Mouse (Mus musculus) embryonic facial prominence, embryonic 11.5 days (tissue): ENCODE measurements around the gene Doc2g. TPM values are rescaled to one million over a fixed set of nuclear protein-coding genes. Genes with fewer than 3 reads are reported as not detected.
"Not testable (repeated sequence)": the region's sequence is repeated elsewhere in the genome, so short reads cannot be mapped to it uniquely, and the experiment has no call there.

Experiments
- ATAC-seq: fragments of 200-750 bp; cut with Nextera tagmentation; replicated peaks from 2 replicates; pipeline ENCODE4 v1.8.0; 2017; ENCODE audit warnings: low read depth; ENCODE audit not compliant: insufficient number of reproducible peaks, low FRiP score, low TSS enrichment
- DNase-seq: peaks from one replicate; pipeline ENCODE4 v3.0.0-alpha.2; 2015; ENCODE audit warnings: low spot score
- H3K27ac ChIP-seq: fragments of 300-500 bp; sonication (generic); replicated peaks from 2 replicates; pipeline ENCODE4 v1.5.1; 2014; ENCODE audit warnings: mild to moderate bottlenecking, low read depth, low read length, control low read depth
- H3K27me3 ChIP-seq: fragments of 300-500 bp; sonication (generic); 2 replicates; pipeline ENCODE4 v1.6.1; 2014; ENCODE audit warnings: mild to moderate bottlenecking, low read length, moderate library complexity, mixed read lengths; ENCODE audit not compliant: control insufficient read depth, insufficient read depth
- H3K36me3 ChIP-seq: fragments of 300-500 bp; sonication (generic); replicated peaks from 2 replicates; pipeline ENCODE4 v1.6.1; 2014; ENCODE audit warnings: low read depth, mild to moderate bottlenecking, low read length, moderate library complexity, mixed read lengths; ENCODE audit not compliant: control insufficient read depth, insufficient read depth
- H3K4me1 ChIP-seq: fragments of 300-500 bp; sonication (generic); 2 replicates; pipeline ENCODE4 v1.6.1; 2014; ENCODE audit warnings: low read length, mixed read lengths; ENCODE audit not compliant: control insufficient read depth, insufficient read depth
- H3K4me2 ChIP-seq: fragments of 300-500 bp; sonication (generic); 2 replicates; pipeline ENCODE4 v1.6.1; 2014; ENCODE audit warnings: low read depth, mild to moderate bottlenecking, control low read depth, low read length, moderate library complexity
- H3K4me3 ChIP-seq: fragments of 300-500 bp; sonication (generic); 2 replicates; pipeline ENCODE4 v1.5.1; 2014; ENCODE audit warnings: low read depth, low read length, control low read depth
- H3K9ac ChIP-seq: fragments of 300-500 bp; sonication (generic); replicated peaks from 2 replicates; pipeline ENCODE4 v1.6.1; 2014; ENCODE audit warnings: mild to moderate bottlenecking, control low read depth, low read length
- H3K9me3 ChIP-seq: fragments of 300-500 bp; sonication (generic); replicated peaks from 2 replicates; pipeline ENCODE4 v1.6.1; 2016; ENCODE audit warnings: mild to moderate bottlenecking, low read length, inconsistent platforms, mixed read lengths; ENCODE audit not compliant: control insufficient read depth
- WGBS: fragments of 180-500 bp; shearing (Covaris S2); extraction: QIAGEN DNeasy Blood & Tissue Kit; methylation state at CpG from one replicate; pipeline ENCODE4 v1.1.7; 2014; 5-methylcytosine and 5-hydroxymethylcytosine counted together
- polyA plus RNA-seq: library from polyadenylated mRNA; unstranded; fragments of >200 nt; fragmentation: Nextera tagmentation; extraction: Ambion mirVana; gene quantifications from 2 replicates; pipeline ENCODE4 v1.2.1, GENCODE M21; 2014

The Doc2g gene
- polyA plus RNA-seq, 1 experiment from 2014 or later = 2.2 TPM

DNA sequence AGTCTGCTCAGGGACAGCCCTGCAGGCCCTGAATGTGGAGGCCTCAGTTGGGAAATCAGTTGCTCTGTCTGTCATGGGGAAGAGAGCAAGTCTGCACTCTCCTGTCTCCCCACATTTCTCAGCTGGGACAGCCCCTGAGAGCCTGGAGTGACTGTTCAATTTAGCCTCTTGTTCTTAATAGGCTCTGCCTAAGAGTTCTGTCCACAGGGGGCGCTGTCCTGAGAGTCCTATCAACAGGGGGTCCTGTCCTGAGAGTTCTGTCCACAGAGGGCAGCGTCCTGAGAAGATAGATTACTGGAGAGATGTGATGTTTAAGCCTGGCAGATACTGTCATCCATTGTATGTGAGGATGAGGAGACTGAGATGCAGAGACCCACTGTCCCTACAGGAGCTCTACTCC is 40.6 kb upstream of the Doc2g start:
- Histone ChIP-seq H3K27me3 (no peaks in the 10 kb centered on the region), H3K9me3 (no peaks in the 10 kb centered on the region), H3K4me1 (no peaks in the 10 kb centered on the region), H3K36me3 (no peaks in the 10 kb centered on the region), H3K27ac (no peak overlapping the region), H3K9ac (no peak overlapping the region), H3K4me3 (no peak overlapping the region), H3K4me2 (no peak overlapping the region)
- WGBS = 18% methylated on average over 2 of the region's 2 CpGs
- DNase-seq (peak; percentile 29), ATAC-seq (no peak)

GRCm38 (mm10) chr19:3964030-3964429 is 39.1 kb upstream of the Doc2g start:
- Histone ChIP-seq H3K9ac (no peak overlapping the region), H3K36me3 (no peaks in the 10 kb centered on the region), H3K27me3 (no peaks in the 10 kb centered on the region), H3K9me3 (no peaks in the 10 kb centered on the region), H3K4me1 (no peaks in the 10 kb centered on the region), H3K27ac (no peak overlapping the region), H3K4me3 (no peak overlapping the region), H3K4me2 (no peak overlapping the region)
- ATAC-seq = no peak
- 69% methylated on average over 4 of the region's 4 CpGs for WGBS
- no peak for DNase-seq

DNA sequence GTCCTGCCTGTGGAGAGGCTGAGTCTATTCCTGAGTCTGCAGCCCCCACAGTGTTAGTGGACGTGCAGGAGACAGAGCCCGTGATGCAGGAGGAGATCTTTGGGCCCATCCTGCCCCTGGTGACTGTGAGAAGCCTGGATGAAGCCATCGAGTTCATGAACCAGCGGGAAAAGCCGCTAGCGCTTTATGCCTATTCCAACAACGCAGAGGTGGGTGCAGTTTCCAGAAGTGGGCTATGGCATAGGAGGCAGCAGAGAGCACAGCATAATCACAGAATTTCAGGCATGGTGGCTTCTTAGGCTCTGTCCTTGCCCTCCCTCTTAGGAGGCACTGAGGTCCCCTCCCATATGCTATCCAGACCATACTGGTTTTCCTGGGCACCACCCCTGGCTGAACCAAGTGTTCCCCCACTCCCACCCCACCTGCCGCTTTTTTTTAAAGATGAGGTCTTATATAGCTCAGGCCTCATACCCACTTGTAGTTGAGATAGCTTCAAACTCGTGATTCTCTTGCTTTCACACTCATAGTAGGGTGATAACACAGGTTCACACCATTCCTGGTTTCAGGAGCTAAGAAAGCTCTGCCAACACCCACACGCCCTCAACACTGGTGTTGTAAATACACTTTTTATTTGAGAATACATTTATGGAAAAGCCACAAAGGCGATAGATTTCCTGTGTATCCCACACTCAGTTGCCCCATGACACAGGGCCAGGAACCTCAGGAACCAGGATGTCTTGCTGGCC is 36.6 kb upstream of the Doc2g start:
- Histone ChIP-seq H3K4me1 (no peaks in the 10 kb centered on the region), H3K36me3 (no peaks in the 10 kb centered on the region), H3K4me2 (no peak overlapping the region), H3K9me3 (no peaks in the 10 kb centered on the region), H3K9ac (no peak overlapping the region), H3K27me3 (no peaks in the 10 kb centered on the region), H3K27ac (no peak overlapping the region), H3K4me3 (no peak overlapping the region)
- ATAC-seq = no peak
- 77% methylated on average over 11 of the region's 11 CpGs for WGBS
- DNase-seq = peak; percentile 21

DNA sequence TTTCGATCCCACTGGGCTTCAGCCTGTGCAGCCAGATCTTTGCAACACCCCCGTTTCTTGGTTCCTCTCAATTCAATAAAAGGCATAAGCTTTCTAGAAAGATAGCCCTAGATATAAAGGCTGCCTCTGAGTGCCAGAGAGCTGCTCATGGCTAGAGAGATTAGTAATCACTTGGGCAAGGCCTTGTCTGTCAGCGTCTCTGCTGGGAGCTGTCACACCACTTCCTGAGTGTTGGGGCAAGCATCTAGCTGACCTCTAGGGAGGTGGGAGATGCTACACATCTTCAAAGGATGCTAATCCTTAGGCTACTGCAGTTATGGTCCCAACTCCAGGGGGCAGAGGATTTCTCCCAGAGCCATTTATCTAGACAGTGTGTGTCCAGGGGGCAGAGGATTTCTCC is 35.9 kb upstream of the Doc2g start:
- no peak overlapping the region for H3K27ac ChIP-seq
- ATAC-seq (no peak), DNase-seq (no peak)
- no peaks in the 10 kb centered on the region for H3K36me3 ChIP-seq
- H3K27me3 ChIP-seq = no peaks in the 10 kb centered on the region
- no peaks in the 10 kb centered on the region for H3K4me1 ChIP-seq
- H3K9ac ChIP-seq = no peak overlapping the region
- H3K4me3 ChIP-seq = no peak overlapping the region
- H3K9me3 ChIP-seq = no peaks in the 10 kb centered on the region
- no peak overlapping the region for H3K4me2 ChIP-seq
- 65% methylated on average over 3 of the region's 3 CpGs for WGBS

DNA sequence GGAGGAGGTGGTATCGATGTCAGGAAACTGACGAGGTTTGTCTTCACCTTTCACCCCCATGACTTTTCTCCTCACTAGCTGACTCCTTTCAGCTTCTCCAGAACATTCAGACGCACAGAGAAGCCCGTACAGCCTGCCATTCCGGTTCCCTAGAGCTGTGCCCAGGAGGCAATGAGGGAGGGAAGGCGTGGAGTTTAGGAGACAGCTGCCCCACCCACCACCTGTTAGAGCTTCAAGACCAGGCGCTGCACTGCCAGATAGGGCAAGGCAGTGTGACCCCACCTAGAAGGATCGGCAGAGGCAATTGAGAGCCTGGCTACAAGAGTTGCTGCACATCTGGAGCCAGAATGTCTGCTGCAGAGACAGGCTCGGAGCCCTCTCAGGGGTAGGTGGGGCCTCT is 30.9 kb upstream of the Doc2g start, which contains the start of gene Aldh3b2:
Aldh3b2 (plus strand) TSS at position 100 of the 400 bp plus-strand sequence.
- no peak for ATAC-seq
- no peak within 1 kb of the TSS for H3K4me2 ChIP-seq
- DNase-seq = peak; percentile 47
- H3K4me1 ChIP-seq = no peaks in the 10 kb centered on the region
- peak within 1 kb of the TSS; percentile 20; the same call in 1 of the 2 replicates for H3K27ac ChIP-seq
- no peak within 1 kb of the TSS for H3K4me3 ChIP-seq
- 33% methylated on average over 9 of the region's 9 CpGs for WGBS
- H3K9me3 ChIP-seq = no peaks in the 10 kb centered on the region
- no peaks in the 10 kb centered on the region for H3K27me3 ChIP-seq
- no peak within 1 kb of the TSS for H3K9ac ChIP-seq
- H3K36me3 ChIP-seq = no peaks in the 10 kb centered on the region

DNA sequence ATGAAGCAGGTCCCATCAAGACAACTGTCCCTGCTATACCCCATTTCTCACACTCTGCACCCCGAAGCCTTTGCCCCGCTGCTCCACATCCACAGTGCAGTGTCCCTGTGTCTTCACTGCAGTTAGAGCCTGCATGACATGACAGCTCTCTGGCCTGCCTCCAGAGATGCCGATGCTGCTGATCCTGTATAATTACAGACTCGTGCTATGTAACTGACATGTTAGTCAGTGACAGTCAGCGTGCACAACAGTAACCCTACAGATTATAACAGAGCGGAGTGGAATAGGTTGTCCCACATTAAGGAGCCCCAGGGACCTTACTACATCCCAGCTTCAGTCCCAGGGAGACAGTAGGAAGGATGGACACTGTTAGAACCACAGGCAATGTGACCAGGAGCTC is 28.5 kb upstream of the Doc2g start:
- not testable (repeated sequence) for H3K9ac ChIP-seq, H3K4me2 ChIP-seq, H3K27me3 ChIP-seq, DNase-seq, H3K4me3 ChIP-seq, H3K27ac ChIP-seq, ATAC-seq, H3K9me3 ChIP-seq, H3K36me3 ChIP-seq, H3K4me1 ChIP-seq
- WGBS = 82% methylated on average over 6 of the region's 6 CpGs

- H3K9ac ChIP-seq = no peak overlapping the region
- no peaks in the 10 kb centered on the region for H3K36me3 ChIP-seq
- H3K4me2 ChIP-seq = no peak overlapping the region
- ATAC-seq (no peak), DNase-seq (no peak)
- no peak overlapping the region for H3K4me3 ChIP-seq
- no peaks in the 10 kb centered on the region for H3K4me1 ChIP-seq
- WGBS = 79% methylated on average over 2 of the region's 2 CpGs
- no peaks in the 10 kb centered on the region for H3K9me3 ChIP-seq
- no peak overlapping the region for H3K27ac ChIP-seq
- H3K27me3 ChIP-seq = no peaks in the 10 kb centered on the region
These were observed 27.2 kb upstream of the Doc2g start for GRCm38 (mm10) chr19:3975866-3976265.

DNA sequence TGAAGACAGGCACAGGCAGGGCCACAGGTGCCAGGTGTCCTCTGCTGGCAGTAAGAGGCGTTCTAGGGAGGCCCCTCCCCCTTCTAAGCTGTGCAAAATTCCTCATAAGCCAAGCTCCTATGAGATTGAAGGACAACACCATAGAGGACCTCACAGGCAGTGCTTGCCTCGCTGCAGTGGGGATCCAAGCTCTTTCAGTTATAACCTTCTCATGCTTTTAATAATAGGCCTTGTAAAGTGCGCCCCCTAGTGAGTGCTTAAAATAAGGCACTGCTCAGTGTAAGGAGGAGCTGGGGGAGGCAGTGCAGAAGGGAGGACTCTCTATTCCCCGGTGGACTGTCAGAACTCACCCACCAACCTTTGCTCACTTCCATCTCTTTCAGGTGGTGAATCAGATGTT is 22.8 kb upstream of the Doc2g start:
- peak; percentile 40; the same call in 1 of the 2 replicates for ATAC-seq

More for the DNA sequence above, 22.8 kb upstream of the Doc2g start:
- H3K27me3 ChIP-seq = no peaks in the 10 kb centered on the region
- H3K4me1 ChIP-seq = no peaks in the 10 kb centered on the region; the same call in 1 of the 2 replicates
- no peak overlapping the region for H3K9ac ChIP-seq
- WGBS = 18% methylated on average over 4 of the region's 4 CpGs
- peak; percentile 92 for DNase-seq
- H3K36me3 ChIP-seq = no peaks in the 10 kb centered on the region
- H3K27ac ChIP-seq = no peak overlapping the region
- H3K9me3 ChIP-seq = no peaks in the 10 kb centered on the region
- H3K4me2 ChIP-seq = no peak overlapping the region
- no peak overlapping the region for H3K4me3 ChIP-seq
